Mouse (Mus musculus): ENCODE measurements around the gene Caap1.
A peak's percentile ranks its signal among the peaks of the same experiment; 100 is the strongest.

Gene Caap1

GRCm38 (mm10) chr4:94556265-94557054, at the start of gene Caap1, which contains the start of gene Gm10306:
Gene Caap1, minus strand, starts transcription at chr4:94556796.
Gene Gm10306, plus strand, starts transcription at chr4:94556546.
- TF ChIP-seq GATA4 (IDR thresholded peaks at IDR 0.05; ENCODE audit: insufficient replicate concordance, low read length), result no peak

- TF ChIP-seq GATA4 (IDR thresholded peaks at IDR 0.05; ENCODE audit: insufficient replicate concordance, low read length), result no peak
Observed at GRCm38 (mm10) chr4:94605591-94605990, 49.0 kb upstream of the Caap1 start.

DNA sequence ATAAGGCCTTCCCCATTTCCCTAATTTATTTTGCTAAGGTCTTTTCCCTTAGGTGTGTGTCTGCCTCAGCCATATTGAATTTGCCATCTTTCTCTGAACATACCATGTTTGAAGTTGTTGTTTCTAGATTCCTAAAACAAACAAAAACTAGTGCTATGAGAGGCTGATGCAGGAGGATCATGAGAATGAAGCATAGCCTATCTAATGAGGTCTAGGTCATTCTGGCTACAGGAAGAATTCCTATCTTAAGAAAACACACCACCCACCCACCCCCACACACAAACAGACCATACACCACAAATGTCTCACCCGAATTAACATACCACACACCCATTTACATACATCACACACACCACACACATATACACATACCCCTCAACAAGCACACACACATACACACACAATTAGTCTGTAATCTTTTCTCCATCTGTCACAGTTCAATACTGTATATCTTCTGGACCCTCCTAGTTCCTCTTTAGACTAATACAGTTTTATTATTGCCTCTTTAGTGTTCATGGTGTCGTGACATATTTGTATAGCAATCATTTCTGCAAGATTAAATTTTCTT, 47.9 kb upstream of the Caap1 start:
- no peak for TF ChIP-seq GATA4 (IDR thresholded peaks at IDR 0.05; ENCODE audit: insufficient replicate concordance, low read length)

DNA sequence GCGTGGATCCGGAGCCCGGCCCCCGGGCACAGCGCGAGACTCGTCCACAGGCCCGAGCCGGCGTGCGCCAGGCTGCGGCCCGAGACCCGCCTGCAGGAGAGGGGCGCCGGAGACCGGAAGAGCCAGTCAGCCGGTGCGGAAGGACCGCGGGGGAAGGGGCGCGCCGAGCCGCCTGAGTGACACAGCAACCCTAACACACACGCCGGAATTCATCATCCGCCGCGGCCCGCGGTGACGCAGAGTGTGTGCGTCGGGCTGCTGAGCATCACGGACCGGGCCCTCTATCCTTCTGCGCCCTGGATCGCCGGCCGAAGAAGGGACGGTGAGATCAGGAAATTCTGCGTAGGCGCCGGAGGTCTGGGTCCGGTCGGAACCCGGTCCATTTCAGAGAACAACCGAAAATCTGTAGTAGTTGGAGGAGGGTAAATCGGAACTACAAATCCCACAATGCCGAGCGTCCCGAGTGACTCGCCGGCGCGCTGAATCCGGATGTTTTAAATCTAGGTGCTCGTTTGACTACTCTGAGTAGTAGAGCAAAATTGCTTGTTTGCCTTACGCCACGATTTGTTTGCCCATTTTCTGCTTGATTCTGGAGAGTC, 46.5 kb upstream of the Caap1 start, which contains the start of gene Plaa:
Gene Plaa, minus strand, starts transcription at position 214 of the 599 bp plus-strand sequence.
- TF ChIP-seq GATA4 (IDR thresholded peaks at IDR 0.05; ENCODE audit: insufficient replicate concordance, low read length), result peak; percentile 67; the same call in 1 of the 2 replicates

GRCm38 (mm10) chr4:94602496-94603030, 46.0 kb upstream of the Caap1 start:
- no peak for TF ChIP-seq GATA4 (IDR thresholded peaks at IDR 0.05; ENCODE audit: insufficient replicate concordance, low read length)

DNA sequence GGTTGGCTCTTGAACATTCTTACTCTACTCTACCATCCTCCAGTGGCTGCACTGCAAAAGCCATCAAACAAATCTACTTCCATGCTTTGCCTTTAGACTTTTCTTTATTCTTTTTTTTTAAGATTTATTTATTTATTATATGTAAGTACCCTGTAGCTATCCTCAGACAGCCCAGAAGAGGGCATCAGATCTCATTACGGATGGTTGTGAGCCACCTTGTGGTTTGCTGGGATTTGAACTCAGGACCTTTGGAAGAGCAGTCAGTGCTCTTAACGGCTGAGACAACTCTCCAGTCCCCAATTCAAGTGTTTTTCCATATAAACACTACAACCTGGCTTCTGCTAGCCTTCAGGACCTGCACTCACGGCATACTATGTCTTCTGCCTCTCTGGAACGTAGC, 44.8 kb upstream of the Caap1 start:
- no peak for TF ChIP-seq GATA4 (IDR thresholded peaks at IDR 0.05; ENCODE audit: insufficient replicate concordance, low read length)

GRCm38 (mm10) chr4:94592709-94593108, 36.1 kb upstream of the Caap1 start:
- TF ChIP-seq GATA4 (IDR thresholded peaks at IDR 0.05; ENCODE audit: insufficient replicate concordance, low read length), result no peak

DNA sequence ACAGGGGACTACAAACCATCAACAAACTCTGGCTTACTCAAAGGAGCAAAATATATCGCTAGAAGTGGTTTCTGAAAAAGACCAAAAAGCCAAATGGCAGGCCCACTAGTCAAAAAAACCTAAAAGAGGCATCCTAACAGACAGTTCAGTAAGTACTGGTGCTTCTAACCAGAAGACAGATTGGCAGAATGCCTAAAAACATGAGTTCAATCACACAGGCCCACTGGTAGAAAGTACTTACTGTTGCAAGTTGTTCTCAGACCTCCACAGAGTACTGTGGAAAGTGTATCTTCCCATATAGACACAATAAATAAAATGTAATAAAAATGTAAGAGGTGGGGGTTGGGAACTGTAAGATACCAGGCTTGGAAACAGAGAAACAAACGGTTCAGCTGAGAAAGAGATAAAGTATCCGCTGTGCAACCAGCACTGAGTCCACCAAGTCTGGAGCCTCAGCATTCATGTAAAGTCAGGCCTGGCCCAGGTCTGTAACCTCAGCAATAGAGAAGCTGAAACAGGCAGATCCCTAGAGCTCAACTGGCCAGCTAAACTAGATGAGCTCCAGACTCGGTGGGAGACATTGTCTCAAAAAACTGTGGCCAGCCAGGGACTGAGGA, 35.3 kb upstream of the Caap1 start:
- TF ChIP-seq GATA4 (IDR thresholded peaks at IDR 0.05; ENCODE audit: insufficient replicate concordance, low read length), result no peak

DNA sequence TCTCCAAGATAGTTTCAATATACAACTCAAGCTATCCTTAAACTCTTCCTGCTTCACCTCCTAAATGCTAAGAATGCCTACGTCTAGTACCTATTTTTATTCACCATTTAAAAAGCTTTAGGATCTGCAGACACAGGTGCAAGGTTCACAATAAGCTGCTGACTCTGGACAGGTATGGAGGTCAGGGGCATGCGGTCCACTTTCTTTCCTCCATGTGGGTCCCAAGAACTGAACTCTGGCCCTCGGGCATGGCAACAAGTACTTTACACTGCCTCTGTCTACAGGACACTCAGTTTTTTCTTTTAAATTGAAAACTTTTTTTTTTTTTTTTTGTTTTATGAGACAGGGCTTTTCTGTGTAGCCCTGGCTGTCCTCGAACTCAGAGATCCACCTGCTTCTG, 16.1 kb upstream of the Caap1 start:
- no peak for TF ChIP-seq GATA4 (IDR thresholded peaks at IDR 0.05; ENCODE audit: insufficient replicate concordance, low read length)

- TF ChIP-seq GATA4 (IDR thresholded peaks at IDR 0.05; ENCODE audit: insufficient replicate concordance, low read length), result no peak
Observed at GRCm38 (mm10) chr4:94564297-94564696, 7.7 kb upstream of the Caap1 start.

GRCm38 (mm10) chr4:94561954-94562648, 5.5 kb upstream of the Caap1 start:
- TF ChIP-seq GATA4 (IDR thresholded peaks at IDR 0.05; ENCODE audit: insufficient replicate concordance, low read length), result no peak

GRCm38 (mm10) chr4:94560316-94560715, 3.7 kb upstream of the Caap1 start:
- TF ChIP-seq GATA4 (IDR thresholded peaks at IDR 0.05; ENCODE audit: insufficient replicate concordance, low read length), result no peak

- no peak for TF ChIP-seq GATA4 (IDR thresholded peaks at IDR 0.05; ENCODE audit: insufficient replicate concordance, low read length)
Observed at GRCm38 (mm10) chr4:94559266-94559665, 2.7 kb upstream of the Caap1 start.

DNA sequence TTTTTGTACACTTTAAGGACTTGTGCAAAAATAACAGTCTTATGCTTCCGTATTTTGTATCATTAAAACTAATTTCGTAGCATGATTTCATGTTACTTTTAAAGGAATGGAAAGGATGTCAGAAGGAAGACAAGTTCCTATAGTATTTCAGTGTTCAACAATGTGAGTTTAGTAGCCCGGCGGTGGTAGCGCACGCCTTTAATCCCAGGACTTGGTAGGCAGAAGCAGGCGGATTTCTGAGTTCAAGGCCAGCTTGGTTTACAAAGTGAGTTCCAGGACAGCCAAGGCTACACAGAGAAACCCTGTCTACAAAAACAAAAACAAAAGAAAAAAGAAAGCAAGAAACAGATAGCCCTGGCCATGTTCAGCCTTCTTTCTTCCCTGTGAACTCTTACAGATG, 549 bp upstream of the Caap1 start:
- no peak for TF ChIP-seq GATA4 (IDR thresholded peaks at IDR 0.05; ENCODE audit: insufficient replicate concordance, low read length)

Measured in liver, adult (tissue).